Mouse (Mus musculus): ENCODE measurements around the gene Ppm1g.

The Ppm1g gene

DNA sequence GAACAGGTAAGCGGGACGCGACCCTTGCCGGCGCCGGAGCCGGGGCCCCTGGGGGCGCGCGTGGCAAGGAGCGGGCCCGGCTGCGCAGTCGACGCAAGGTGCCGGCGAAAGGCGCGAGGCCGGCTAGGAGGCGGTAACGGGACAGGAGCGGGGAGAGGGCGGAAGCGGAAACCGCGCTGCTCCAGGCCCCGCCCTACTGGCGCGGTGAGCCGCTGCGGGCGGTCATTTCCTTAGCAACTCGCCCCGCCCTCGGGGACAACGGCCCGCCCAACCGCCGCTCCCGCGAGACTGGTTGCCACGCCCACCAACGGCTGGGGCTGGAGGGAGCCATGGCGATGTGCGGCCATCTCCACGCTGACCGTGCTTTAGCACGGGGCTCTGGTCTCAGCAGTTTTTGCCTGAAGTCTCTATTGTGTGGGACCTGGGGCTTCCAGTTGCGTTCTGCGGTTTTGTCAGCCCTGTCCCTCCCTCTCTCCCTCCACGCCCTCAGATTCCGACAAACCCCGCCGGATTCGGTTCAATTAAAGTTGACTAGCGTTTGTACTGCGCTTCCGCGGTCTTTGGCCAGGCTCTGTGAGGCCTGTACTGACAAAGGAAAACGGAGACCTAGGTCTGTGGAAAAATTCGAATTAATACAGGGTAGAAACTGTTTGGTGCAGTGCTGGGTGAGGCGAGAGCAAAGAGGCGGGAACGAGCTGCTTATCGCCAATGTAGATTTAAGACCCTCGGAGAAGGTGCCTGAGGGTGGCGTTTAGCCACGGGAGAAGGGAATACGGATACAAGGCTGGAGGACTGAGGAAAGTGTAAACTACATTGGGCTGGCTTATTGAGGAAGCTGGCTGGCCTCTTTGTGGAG lies at the start of gene Ppm1g:
Gene Ppm1g, minus strand, starts transcription at position 240 of the 856 bp plus-strand sequence.
- peak; percentile 97 for DNase-seq (ENCODE audit: low spot score)

- no peak for DNase-seq (ENCODE audit: low spot score)
Measured at GRCm38 (mm10) chr5:31267686-31268085, 47.2 kb upstream of the Ppm1g start.

GRCm38 (mm10) chr5:31266101-31266500 lies 45.6 kb upstream of the Ppm1g start:
- no peak for DNase-seq (ENCODE audit: low spot score)

- no peak for DNase-seq (ENCODE audit: low spot score)
Measured at GRCm38 (mm10) chr5:31257616-31258015, 37.1 kb upstream of the Ppm1g start.

GRCm38 (mm10) chr5:31255971-31256370 lies 35.5 kb upstream of the Ppm1g start:
- DNase-seq (ENCODE audit: low spot score) = no peak

- no peak for DNase-seq (ENCODE audit: low spot score)
Measured at GRCm38 (mm10) chr5:31255381-31255780, 34.9 kb upstream of the Ppm1g start.

DNA sequence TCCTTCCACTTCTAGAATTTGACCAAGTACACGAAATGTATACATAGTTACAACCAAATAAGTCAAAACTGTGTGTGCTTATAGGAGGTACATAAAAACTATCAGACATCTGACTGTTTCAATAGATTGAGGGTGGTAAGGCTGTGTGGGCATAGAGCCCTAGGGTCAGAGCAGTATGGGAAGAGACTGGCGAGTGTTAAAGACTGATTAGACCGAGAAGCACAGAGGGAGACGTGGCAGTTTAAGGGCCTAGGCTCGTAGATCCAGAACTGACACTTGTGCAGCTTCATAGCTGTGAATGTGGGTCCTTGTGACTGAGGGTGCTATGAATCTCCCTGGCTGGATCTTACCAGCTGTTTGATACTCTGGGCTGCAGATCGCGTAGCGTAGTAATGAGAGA lies 34.4 kb upstream of the Ppm1g start:
- DNase-seq (ENCODE audit: low spot score) = no peak

- DNase-seq (ENCODE audit: low spot score) = no peak
Measured at GRCm38 (mm10) chr5:31254452-31254851, 34.0 kb upstream of the Ppm1g start.

- DNase-seq (ENCODE audit: low spot score) = no peak
Measured at GRCm38 (mm10) chr5:31253806-31254205, 33.3 kb upstream of the Ppm1g start.

DNA sequence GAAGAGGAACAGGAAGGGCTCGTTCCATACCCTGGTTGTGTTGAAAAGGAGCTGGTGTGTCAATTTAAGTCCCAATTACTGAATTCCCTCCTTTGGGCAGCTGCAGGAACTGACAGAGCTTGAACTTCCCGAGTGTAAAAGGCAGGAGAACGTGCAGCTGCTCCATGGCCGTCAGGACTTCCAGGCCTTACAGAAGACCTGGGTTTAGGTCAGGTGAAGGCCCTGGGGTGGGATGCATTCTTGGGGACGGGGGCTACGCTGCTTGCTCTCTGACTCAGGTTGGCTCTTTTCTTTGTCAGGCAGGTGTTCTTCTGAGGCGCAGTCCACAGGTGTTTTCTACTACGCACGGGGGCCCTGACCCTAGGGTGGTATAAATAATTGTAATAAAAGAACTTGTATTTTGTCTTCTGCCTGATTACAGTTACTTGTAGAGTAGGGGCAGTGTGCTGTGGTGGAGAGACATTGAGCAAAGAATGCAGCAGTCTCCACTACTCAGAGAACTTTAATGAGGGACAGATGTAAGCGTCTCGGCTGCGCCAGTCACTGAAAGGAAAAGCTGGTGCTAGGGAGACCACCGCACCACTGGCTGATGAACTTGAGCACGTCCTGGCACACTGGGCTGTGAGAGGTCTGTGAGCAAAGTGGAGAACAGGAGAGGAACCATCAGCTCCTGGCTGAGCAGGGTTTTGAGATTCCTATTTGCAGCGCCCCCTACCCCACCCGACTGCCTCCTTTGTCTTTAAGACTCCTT lies 32.5 kb upstream of the Ppm1g start:
- no peak for DNase-seq (ENCODE audit: low spot score)

GRCm38 (mm10) chr5:31252151-31252550 lies 31.7 kb upstream of the Ppm1g start:
- no peak for DNase-seq (ENCODE audit: low spot score)

- no peak for DNase-seq (ENCODE audit: low spot score)
Measured at GRCm38 (mm10) chr5:31251541-31252101, 31.1 kb upstream of the Ppm1g start, which contains the start of gene Krtcap3. Gene Krtcap3 (plus strand): TSS chr5:31251691.

DNA sequence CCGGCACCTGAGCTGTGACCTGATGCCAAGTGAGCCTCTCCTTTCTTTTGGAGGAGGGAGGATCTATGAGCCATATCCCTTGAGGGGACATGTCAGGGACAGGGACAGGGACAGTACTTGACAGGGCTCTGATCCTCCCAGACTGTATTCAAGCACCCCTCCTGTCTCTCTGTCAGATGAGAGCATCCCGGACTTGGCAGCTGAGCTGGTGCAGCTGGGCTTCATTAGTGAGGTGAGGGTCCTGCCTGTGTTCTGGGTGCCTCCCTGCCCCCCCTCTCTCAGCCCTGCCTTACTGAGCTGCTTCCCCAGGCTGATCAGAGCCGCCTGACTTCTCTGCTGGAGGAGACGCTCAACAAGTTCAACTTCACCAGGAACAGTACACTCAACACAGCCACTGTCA lies 30.2 kb upstream of the Ppm1g start:
- DNase-seq (ENCODE audit: low spot score) = no peak

DNA sequence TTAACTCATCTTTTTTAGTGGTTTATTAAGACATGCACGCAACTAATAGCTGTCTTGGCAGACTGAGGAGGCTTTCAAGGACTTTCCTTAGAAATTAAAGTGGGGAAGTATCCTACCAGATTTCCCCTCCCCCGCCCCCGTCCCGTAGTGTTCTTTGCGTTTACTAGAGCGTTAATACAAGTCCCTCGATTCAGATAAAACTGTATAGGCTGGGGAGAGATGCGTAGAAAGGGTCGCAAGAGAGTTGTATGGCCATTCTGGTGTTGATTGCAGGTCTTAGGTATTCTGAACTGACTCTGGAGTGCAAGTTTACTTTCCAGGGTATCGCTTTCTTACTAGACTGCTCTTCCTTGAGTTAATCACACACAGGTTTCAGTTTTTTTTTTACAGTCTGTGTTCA lies 21.7 kb upstream of the Ppm1g start:
- DNase-seq (ENCODE audit: low spot score) = no peak

DNA sequence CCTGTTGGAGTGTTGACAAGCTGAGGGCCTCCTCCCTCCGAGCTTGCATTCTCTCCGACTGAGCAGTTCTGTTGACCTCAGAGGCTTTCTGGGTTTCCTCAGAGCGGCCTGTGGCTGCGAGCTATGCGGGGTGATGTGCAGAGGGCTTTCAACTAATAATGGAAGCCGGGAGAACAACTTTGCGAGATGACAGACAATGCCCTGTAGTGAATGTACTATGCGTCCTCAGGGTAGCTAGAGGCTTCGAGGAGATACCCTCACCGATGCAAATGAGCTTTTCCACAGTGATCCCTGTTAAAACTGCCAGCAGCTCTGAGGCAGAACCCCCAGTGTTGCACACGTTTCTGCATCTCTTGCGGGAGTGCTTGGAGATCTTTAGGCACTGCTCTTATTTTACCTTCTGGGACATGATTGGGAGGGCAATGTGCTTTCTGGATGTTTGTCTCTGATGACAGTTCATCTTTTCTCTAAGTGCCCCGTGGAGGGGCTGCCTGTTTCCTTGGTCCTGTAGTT lies 21.1 kb upstream of the Ppm1g start:
- no peak for DNase-seq (ENCODE audit: low spot score)

GRCm38 (mm10) chr5:31240637-31241521 lies 20.4 kb upstream of the Ppm1g start, which contains the start of the genes Nrbp1 and Gm9970:
Gene Nrbp1 (plus strand): TSS chr5:31240864.
Gene Gm9970 (minus strand): TSS chr5:31241232.
- DNase-seq (ENCODE audit: low spot score) = peak; percentile 90

DNA sequence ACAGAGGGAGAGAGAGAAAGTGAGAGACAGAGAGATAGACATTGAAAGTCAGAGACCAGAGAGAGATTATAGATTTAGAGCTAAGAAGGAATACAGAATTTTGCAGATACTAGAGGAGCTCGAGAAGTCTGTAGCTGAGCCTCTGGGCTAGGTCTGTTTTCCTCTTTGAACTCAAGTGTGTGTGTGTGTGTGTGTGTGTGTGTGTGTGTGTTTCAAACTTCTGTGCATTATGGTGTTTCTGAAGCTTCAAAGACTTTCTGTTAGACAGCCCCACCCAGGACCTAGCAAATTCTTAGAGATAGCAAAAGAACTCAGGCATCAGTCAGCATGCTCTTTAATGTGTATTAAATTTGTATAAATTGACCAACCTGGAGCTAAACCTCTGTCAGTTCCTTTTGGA lies 6.2 kb upstream of the Ppm1g start:
- DNase-seq (ENCODE audit: low spot score) = no peak

DNA sequence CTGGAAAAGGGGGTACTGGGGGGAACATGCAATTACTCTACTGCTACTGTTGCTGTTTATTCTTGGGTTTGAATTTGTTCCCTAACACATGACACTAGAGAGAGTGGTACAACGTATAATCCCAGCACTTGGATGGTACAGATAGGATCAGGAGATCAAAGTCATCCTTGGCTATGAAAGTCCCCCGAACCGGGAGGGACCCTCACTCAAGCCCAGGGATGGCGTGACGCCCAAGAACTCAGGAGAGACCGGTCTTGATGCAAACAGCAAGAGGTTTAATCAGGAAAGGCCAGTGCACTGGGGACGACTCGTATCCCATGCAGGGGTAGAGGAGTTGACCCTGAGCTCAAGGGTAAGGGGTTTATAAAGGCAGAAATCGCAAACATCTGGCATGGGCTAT lies 2.2 kb upstream of the Ppm1g start:
- no peak for DNase-seq (ENCODE audit: low spot score)

DNA sequence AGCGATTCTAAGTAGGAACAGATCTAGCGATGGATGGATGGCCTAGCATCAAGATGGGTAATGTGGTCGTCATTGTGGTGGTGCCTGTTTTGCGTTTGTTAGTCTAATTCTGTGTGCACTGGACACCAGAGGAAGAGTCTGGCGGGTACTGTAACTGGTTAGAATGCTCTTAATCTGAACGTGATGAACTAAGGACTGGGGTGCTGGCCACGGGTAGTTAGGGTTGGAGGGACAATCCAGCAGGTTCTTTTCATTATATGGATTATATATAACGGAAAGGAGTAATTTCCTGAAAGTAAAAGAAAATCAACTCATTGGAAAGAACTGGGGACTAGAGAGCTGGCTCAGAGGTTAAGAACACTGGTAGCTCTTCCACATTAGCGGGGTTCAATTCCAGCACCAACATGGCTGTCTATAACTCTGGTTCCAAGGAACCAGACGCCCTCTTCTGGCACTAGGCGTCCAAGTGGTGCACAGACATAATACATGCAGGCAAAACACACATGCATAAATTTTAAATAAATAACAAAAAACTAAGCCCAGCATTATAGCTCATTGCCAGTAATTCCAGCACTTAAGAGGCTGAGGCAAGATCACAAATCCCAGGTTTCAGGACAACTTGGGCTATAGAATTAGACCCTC lies 938 bp upstream of the Ppm1g start:
- no peak for DNase-seq (ENCODE audit: low spot score)

- peak; percentile 40 for DNase-seq (ENCODE audit: low spot score)
Measured at GRCm38 (mm10) chr5:31219911-31220447, 508 bp downstream of the Ppm1g start.

DNA sequence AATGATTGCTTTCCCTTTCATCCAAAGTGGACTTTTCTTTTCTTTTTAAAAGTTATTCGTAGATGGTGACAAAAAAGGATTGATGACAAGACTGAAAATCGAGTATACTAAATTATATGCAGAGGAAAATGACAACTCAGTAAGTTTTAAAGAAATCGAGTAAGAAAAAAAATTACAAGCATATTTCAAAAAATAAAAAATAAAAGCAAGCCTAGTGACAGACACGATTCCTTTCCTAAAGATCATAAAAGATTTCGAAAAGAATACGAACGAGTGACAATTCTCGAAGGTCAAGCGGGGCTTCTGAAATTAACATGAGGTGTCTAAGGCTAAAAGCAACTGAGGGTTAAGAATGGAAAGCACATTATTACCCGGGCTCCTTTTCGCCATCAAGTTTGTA lies 1.0 kb downstream of the Ppm1g start:
- DNase-seq (ENCODE audit: low spot score) = no peak

All from ovary, postnatal 10 days (tissue).